Mouse (Mus musculus) bone marrow, adult 2 months (tissue): Measurements from ENCODE around the gene Olfr96.

Source experiments
- CTCF ChIP-seq: fragments of 200-500 bp; IDR thresholded peaks from 2 replicates; pipeline ENCODE4 v1.5.1; 2011; ENCODE audit warnings: low read length, control low read depth; ENCODE audit not compliant: control insufficient read depth, insufficient read depth
- POLR2A ChIP-seq: fragments of 200-500 bp; IDR thresholded peaks from 2 replicates; pipeline ENCODE4 v1.6.1; 2011; ENCODE audit warnings: low read depth, mild to moderate bottlenecking, control low read depth, low read length, borderline replicate concordance; ENCODE audit not compliant: control insufficient read depth

DNA sequence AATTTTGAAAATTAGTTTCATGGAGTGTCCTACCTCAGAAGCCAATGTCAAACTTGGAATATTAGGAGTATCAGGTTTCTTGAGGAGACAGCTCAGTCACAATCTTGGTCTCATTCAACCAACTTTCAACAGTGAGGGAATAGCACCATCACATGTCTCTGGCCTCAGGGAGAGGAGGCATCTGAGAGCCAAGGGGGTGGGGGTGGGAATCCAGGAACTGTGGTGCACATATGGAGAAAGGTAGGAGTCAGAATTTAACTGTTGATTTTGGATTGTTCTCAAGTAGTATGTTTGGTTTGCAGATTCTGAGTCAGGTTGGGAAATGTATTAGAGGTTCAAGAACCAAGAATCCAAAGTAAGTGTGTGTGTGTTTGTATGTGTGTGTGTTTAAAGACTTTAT is 26.9 kb upstream of the Olfr96 start:
- TF ChIP-seq CTCF (no peak), POLR2A (no peak)
